ENCODE assay signal across 8 mouse cellular contexts in the genomic region with DNA sequence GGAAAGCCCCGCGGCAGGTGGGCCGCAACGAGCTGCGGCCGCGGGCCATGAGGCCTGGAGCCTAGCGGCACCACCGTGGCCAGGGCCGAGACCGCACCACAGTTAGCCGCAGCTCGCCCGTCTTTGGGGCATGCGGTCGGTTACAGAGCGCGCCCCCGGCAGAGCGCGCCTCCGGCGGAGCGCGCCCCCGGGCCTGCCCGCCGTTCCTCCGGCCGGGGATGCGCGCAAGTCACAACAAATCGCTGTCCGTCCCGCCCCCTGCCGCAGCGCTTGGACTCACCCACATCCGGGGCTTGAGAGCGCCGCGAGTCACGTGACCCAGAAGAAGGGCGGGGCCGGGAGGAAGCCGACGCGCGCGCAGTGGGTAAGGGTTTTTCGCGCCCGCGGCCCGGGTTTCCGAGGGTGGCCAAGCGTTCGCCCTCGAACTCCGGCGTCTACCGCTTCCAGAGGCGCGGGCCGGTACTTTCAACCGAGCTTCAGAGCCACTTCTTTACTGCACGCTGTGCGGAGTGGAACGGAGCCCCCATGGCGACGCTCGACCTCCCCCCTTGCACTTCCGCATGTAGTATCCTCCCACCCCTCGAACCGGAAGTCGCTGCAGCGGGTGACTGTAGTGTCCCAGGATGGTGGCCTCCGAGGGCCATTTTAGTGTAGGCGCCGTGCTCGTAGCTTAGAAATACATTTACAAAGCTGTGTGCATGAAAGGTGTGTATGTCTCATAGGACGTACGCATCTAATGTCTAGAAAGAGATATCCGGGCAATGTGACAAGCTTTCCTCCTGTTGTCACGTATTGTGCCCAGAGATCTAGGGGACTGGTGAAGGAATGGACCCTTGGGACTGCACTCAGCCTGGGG. TPM values are rescaled to one million over a fixed set of nuclear protein-coding genes. Genes with fewer than 3 reads are reported as not detected.
DNase-seq lines count a peak whose midpoint lies in the region; ATAC-seq lines count a peak whose summit lies in the region.

Anapc13 (plus strand) TSS at position 314 of the 856 bp plus-strand sequence.
Cep63 (minus strand) TSS at position 552 of the 856 bp plus-strand sequence.

- H3K4me3 ChIP-seq in forebrain, embryonic 10.5 days, result peak within 1 kb of the TSS; percentile 90
- H3K4me3 ChIP-seq in heart, embryonic 16.5 days (ENCODE audit: low read length), result peak within 1 kb of the TSS; percentile 93
- peak within 1 kb of the TSS; percentile 96 for H3K4me3 ChIP-seq in liver, embryonic 15.5 days (replicated peaks)
- H3K4me3 ChIP-seq in neural tube, embryonic 12.5 days, result peak within 1 kb of the TSS; percentile 84

- peak; percentile 94 for ATAC-seq in heart, embryonic 16.5 days (replicated peaks; ENCODE audit: extremely low read depth, insufficient read depth, low FRiP score)
- peak; percentile 95 for ATAC-seq in liver, embryonic 15.5 days (ENCODE audit: insufficient read depth)
- ATAC-seq in neural tube, embryonic 12.5 days (ENCODE audit: low FRiP score, low read depth), result peak; percentile 96

- under 1% methylated on average over 84 of the region's 84 CpGs for WGBS in forebrain, embryonic 10.5 days
- under 1% methylated on average over 84 of the region's 84 CpGs for WGBS in heart, embryonic 16.5 days
- WGBS in liver, embryonic 15.5 days (ENCODE audit: insufficient replicate concordance), result under 1% methylated on average over 83 of the region's 84 CpGs
- under 1% methylated on average over 84 of the region's 84 CpGs for WGBS in neural tube, embryonic 12.5 days

- H3K4me2 ChIP-seq in heart, embryonic 16.5 days (ENCODE audit: low read depth, low read length), result peak within 1 kb of the TSS; percentile 79
- peak within 1 kb of the TSS; percentile 90 for H3K4me2 ChIP-seq in liver, embryonic 15.5 days
- H3K4me2 ChIP-seq in neural tube, embryonic 12.5 days (replicated peaks), result peak within 1 kb of the TSS; percentile 79

- H3K27ac ChIP-seq in forebrain, embryonic 10.5 days, result peak within 1 kb of the TSS; percentile 100
- peak within 1 kb of the TSS; percentile 97 for H3K27ac ChIP-seq in heart, embryonic 16.5 days (ENCODE audit: low read length)
- H3K27ac ChIP-seq in liver, embryonic 15.5 days (replicated peaks), result peak within 1 kb of the TSS; percentile 92
- H3K27ac ChIP-seq in neural tube, embryonic 12.5 days, result peak within 1 kb of the TSS; percentile 96

- peaks cover 33% of the 10 kb centered on the region for H3K4me1 ChIP-seq in forebrain, embryonic 10.5 days
- H3K4me1 ChIP-seq in heart, embryonic 16.5 days (ENCODE audit: control insufficient read depth, insufficient read depth, low read length), result peaks cover 19% of the 10 kb centered on the region
- H3K4me1 ChIP-seq in liver, embryonic 15.5 days (replicated peaks), result peaks cover 46% of the 10 kb centered on the region
- peaks cover 14% of the 10 kb centered on the region for H3K4me1 ChIP-seq in neural tube, embryonic 12.5 days

- H3K27me3 ChIP-seq in forebrain, embryonic 10.5 days (ENCODE audit: poor library complexity, severe bottlenecking), result no peaks in the 10 kb centered on the region
- no peaks in the 10 kb centered on the region for H3K27me3 ChIP-seq in heart, embryonic 16.5 days (ENCODE audit: control insufficient read depth, insufficient read depth, low read length)
- no peaks in the 10 kb centered on the region for H3K27me3 ChIP-seq in liver, embryonic 15.5 days
- no peaks in the 10 kb centered on the region for H3K27me3 ChIP-seq in neural tube, embryonic 12.5 days (replicated peaks)

- DNase-seq in CD8-positive naive resting alpha-beta T cell, adult 2 months (ENCODE audit: low read depth in 2 of 2, low spot score in 2 of 2), result peak; percentile 94 to 95
- peak; percentile 92 for DNase-seq in c-Kit-positive CD71-negative TER-119-negative erythroid progenitor cells, embryonic 14.5 days (ENCODE audit: low read depth)
- peak; percentile 98 for DNase-seq in forebrain, embryonic 10.5 days (ENCODE audit: extremely low spot score, low spot score)
- DNase-seq in kidney, postnatal 36 days, result peak; percentile 98 to 99
- DNase-seq in telencephalon, adult 2 months (ENCODE audit: low read depth, low spot score), result peak; percentile 97

- no peaks in the 10 kb centered on the region for H3K9me3 ChIP-seq in forebrain, embryonic 10.5 days
- H3K9me3 ChIP-seq in heart, embryonic 16.5 days (replicated peaks; ENCODE audit: control insufficient read depth, low read length), result no peaks in the 10 kb centered on the region
- H3K9me3 ChIP-seq in liver, embryonic 15.5 days (replicated peaks), result no peaks in the 10 kb centered on the region
- no peaks in the 10 kb centered on the region for H3K9me3 ChIP-seq in neural tube, embryonic 12.5 days

- peaks cover 8% of the 10 kb centered on the region; the same call in 1 of the 2 replicates for H3K36me3 ChIP-seq in forebrain, embryonic 10.5 days (replicated peaks)
- H3K36me3 ChIP-seq in heart, embryonic 16.5 days (ENCODE audit: control insufficient read depth, insufficient read depth), result no peaks in the 10 kb centered on the region
- H3K36me3 ChIP-seq in liver, embryonic 15.5 days (replicated peaks), result 0 out of 2 replicates have a peak, but pooled peaks cover 4% of the 10 kb centered on the region
- no peaks in the 10 kb centered on the region; the same call in 1 of the 2 replicates for H3K36me3 ChIP-seq in neural tube, embryonic 12.5 days

- peak within 1 kb of the TSS; percentile 100 for H3K9ac ChIP-seq in heart, embryonic 16.5 days (ENCODE audit: low read length)
- peak within 1 kb of the TSS; percentile 96 for H3K9ac ChIP-seq in liver, embryonic 15.5 days
- H3K9ac ChIP-seq in neural tube, embryonic 12.5 days, result peak within 1 kb of the TSS; percentile 97

RNA-seq across cellular contexts. Expression of gene Anapc13, which starts in this region (rescaled TPM):
- 158 and 163 TPM in 2 replicates for polyA plus RNA-seq in forebrain, embryonic 10.5 days (2016; fragmentation: Nextera tagmentation; extraction: Ambion mirVana)
- 211 and 221 TPM in 2 replicates for polyA plus RNA-seq in heart, embryonic 16.5 days (2015; fragmentation: Nextera tagmentation; extraction: Ambion mirVana)
- polyA plus RNA-seq in liver, embryonic 15.5 days (2015; fragmentation: Nextera tagmentation; extraction: Ambion mirVana), result 72.5 and 91.9 TPM in 2 replicates
- polyA plus RNA-seq in neural tube, embryonic 12.5 days (2016; fragmentation: Nextera tagmentation; extraction: Ambion mirVana), result 177 and 194 TPM in 2 replicates

RNA-seq across cellular contexts. Expression of gene Cep63, which starts in this region (rescaled TPM):
- 52.9 and 56.2 TPM in 2 replicates for polyA plus RNA-seq in forebrain, embryonic 10.5 days (2016; fragmentation: Nextera tagmentation; extraction: Ambion mirVana)
- 52.1 and 52.6 TPM in 2 replicates for polyA plus RNA-seq in heart, embryonic 16.5 days (2015; fragmentation: Nextera tagmentation; extraction: Ambion mirVana)
- polyA plus RNA-seq in liver, embryonic 15.5 days (2015; fragmentation: Nextera tagmentation; extraction: Ambion mirVana), result 17.4 TPM in 2 replicates
- polyA plus RNA-seq in neural tube, embryonic 12.5 days (2016; fragmentation: Nextera tagmentation; extraction: Ambion mirVana), result 47.2 and 53.9 TPM in 2 replicates

Comparison
In these comparisons a context has a peak if more than half of its experiments do, and no peak if none do; other contexts are left out.
1. Peak in every context shown above with its lines: DNase-seq, ATAC-seq, H3K4me3 ChIP-seq and H3K27ac ChIP-seq.